Mouse (Mus musculus): Measurements from ENCODE around the gene Wnt3a.

- TF ChIP-seq CTCF (conservative IDR thresholded peaks at IDR 0.05; ENCODE audit: insufficient read depth, insufficient read length, low read depth, low read length) = peak; percentile 57
- no peak for TF ChIP-seq POLR2A (IDR thresholded peaks at IDR 0.05; ENCODE audit: low read depth, low read length)
Observed at GRCm38 (mm10) chr11:59219064-59219463, 71.5 kb downstream of the Wnt3a start.
